Mouse (Mus musculus) midbrain, embryonic 11.5 days (tissue): ENCODE measurements around the gene Got2. TPM values are rescaled to one million over a fixed set of nuclear protein-coding genes. Genes with fewer than 3 reads are reported as not detected.
A peak's percentile ranks its signal among the peaks of the same experiment; 100 is the strongest.
"Not testable (repeated sequence)": the region's sequence is repeated elsewhere in the genome, so short reads cannot be mapped to it uniquely, and the experiment has no call there.

ENCODE experiments used
- ATAC-seq: fragments of 200-750 bp; cut with Nextera tagmentation; 2 replicates; pipeline ENCODE4 v1.8.0; 2017; ENCODE audit warnings: moderate TSS enrichment, moderate library complexity; ENCODE audit not compliant: low FRiP score
- DNase-seq: peaks from one replicate; pipeline ENCODE4 v3.0.0; 2015; ENCODE audit warnings: low spot score; ENCODE audit errors: missing footprints
- H3K27ac ChIP-seq: fragments of 300-500 bp; sonication (generic); 2 replicates; pipeline ENCODE4 v1.5.1; 2014; ENCODE audit warnings: low read depth, low read length
- H3K27me3 ChIP-seq: fragments of 300-500 bp; sonication (generic); 2 replicates; pipeline ENCODE4 v1.6.1; 2014; ENCODE audit warnings: mild to moderate bottlenecking, low read length, moderate library complexity, mixed read lengths; ENCODE audit not compliant: control insufficient read depth, insufficient read depth
- H3K36me3 ChIP-seq: fragments of 300-500 bp; sonication (generic); 2 replicates; pipeline ENCODE4 v1.6.1; 2014; ENCODE audit warnings: mild to moderate bottlenecking, low read length, moderate library complexity, mixed read lengths; ENCODE audit not compliant: control insufficient read depth, insufficient read depth
- H3K4me1 ChIP-seq: fragments of 300-500 bp; sonication (generic); 2 replicates; pipeline ENCODE4 v1.6.1; 2014; ENCODE audit warnings: low read length; ENCODE audit not compliant: control insufficient read depth, insufficient read depth
- H3K4me2 ChIP-seq: fragments of 300-500 bp; sonication (generic); 2 replicates; pipeline ENCODE4 v1.6.1; 2014; ENCODE audit warnings: mild to moderate bottlenecking, moderate library complexity
- H3K4me3 ChIP-seq: fragments of 300-500 bp; sonication (generic); 2 replicates; pipeline ENCODE4 v1.5.1; 2014; ENCODE audit warnings: low read depth, low read length
- H3K9ac ChIP-seq: fragments of 300-500 bp; sonication (generic); 2 replicates; pipeline ENCODE4 v1.6.1; 2014; ENCODE audit warnings: low read length
- H3K9me3 ChIP-seq: fragments of 300-500 bp; sonication (generic); 2 replicates; pipeline ENCODE4 v1.6.1; 2016; ENCODE audit warnings: low read length; ENCODE audit not compliant: control insufficient read depth
- WGBS: fragments of 180-500 bp; shearing (Covaris S2); extraction: QIAGEN DNeasy Blood & Tissue Kit; methylation state at CpG from one replicate; pipeline ENCODE4 v1.1.7; 2014; 5-methylcytosine and 5-hydroxymethylcytosine counted together
- polyA plus RNA-seq: library from polyadenylated mRNA; unstranded; fragments of >200 nt; fragmentation: Nextera tagmentation; extraction: Ambion mirVana; gene quantifications from 2 replicates; pipeline ENCODE4 v1.2.1, GENCODE M21; 2014

The Got2 gene
- polyA plus RNA-seq, 1 experiment from 2014 or later, result 88.6 TPM

DNA sequence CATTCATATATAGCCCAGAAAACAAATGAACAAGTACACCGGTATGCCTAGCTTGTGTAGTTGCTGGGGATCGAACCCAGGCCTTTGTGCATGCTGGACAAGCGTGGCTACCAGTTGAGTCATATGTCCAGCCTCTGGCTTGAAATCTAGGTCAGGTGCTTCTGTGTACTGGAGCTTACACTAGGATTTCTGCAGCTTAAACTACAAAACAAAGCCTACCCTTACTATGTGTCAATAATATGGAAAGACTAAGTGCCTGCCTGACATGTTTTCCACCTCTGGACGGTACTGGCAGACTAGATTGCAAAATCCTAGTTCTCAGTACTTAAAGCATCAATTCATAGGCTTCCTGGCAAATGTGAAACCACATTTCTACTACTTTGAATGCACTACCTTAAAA, 8.5 kb downstream of the Got2 start:
- no peaks in the 10 kb centered on the region for H3K27me3 ChIP-seq
- H3K9me3 ChIP-seq, result no peaks in the 10 kb centered on the region
- no peak overlapping the region for H3K4me3 ChIP-seq
- H3K4me1 ChIP-seq, result peaks cover 4% of the 10 kb centered on the region
- ATAC-seq (no peak), DNase-seq (no peak)
- no peak overlapping the region for H3K9ac ChIP-seq
- H3K4me2 ChIP-seq, result no peak overlapping the region
- no peak overlapping the region for H3K27ac ChIP-seq
- 89% methylated on average over 4 of the region's 4 CpGs for WGBS
- H3K36me3 ChIP-seq, result peaks cover 7% of the 10 kb centered on the region

DNA sequence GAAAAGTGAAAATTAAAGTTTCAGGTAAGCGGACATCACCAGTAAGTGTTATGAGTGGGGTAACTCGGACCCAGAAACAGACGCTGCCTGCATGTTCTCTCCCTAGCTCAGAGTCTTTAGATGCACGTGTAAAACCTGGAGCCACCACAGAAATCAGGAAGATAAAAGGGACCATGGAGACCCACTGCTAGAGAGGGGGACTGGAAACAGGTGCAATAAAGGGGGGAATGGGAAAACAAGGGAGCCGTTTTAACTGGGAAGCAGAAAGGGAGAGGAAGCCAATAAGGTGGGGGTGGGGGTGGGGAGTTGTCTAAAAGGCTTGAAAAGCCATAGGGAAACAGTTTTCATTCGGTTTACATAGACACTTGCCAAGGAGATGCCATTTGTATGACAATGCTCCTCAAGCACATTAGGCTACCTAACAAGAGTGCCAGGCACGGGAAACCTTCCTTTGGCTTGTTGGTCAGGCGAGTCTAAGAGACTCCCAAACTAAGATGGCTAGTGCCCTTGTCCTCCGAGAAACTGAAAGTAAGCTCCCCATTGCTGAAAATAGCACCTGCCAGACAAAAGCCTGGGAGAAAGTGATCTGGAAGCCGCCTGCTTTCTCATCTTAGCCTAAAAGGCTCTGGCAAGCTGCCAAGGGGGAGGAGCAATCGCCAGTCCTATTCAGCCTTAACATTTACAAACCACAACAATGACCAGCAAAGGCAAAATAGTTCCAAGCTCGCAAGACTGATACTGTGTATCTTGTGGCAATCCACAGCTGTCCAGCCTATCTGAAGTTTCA, 10.0 kb downstream of the Got2 start:
- peak overlapping the region; percentile 32 for H3K4me2 ChIP-seq
- no peak overlapping the region for H3K4me3 ChIP-seq
- H3K27me3 ChIP-seq, result no peaks in the 10 kb centered on the region
- peaks cover 4% of the 10 kb centered on the region for H3K4me1 ChIP-seq
- ATAC-seq (peak; percentile 57; the same call in 1 of the 2 replicates), DNase-seq (peak; percentile 89)
- H3K9ac ChIP-seq, result no peak overlapping the region
- no peaks in the 10 kb centered on the region for H3K9me3 ChIP-seq
- WGBS, result 55% methylated on average over 12 of the region's 12 CpGs
- peak overlapping the region; percentile 44 for H3K27ac ChIP-seq
- peaks cover 11% of the 10 kb centered on the region for H3K36me3 ChIP-seq

DNA sequence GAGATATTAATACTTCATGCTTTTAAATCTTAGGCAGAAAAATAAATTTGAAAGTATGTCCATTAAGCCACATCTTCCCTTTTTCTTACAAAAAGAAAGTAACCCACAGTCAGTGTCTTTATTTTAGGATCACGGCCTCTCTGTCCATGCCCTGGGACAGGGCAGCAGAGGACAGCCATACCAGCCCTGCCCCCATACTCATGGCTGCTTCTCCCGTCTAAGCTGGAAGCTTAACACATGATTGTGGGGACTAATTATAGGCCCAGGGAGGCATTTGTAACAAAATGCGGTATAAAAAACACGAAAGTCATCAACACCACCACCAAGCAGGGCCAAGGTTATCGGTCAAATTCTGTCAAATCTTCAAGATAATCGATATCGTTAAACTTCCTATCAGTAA, 13.1 kb downstream of the Got2 start:
- Histone ChIP-seq H3K4me1 (peaks cover 4% of the 10 kb centered on the region), H3K9me3 (no peaks in the 10 kb centered on the region), H3K9ac (no peak overlapping the region), H3K4me3 (no peak overlapping the region), H3K4me2 (no peak overlapping the region), H3K27me3 (no peaks in the 10 kb centered on the region), H3K27ac (no peak overlapping the region), H3K36me3 (peaks cover 16% of the 10 kb centered on the region)
- DNase-seq (no peak), ATAC-seq (no peak)
- 98% methylated on average over 7 of the region's 7 CpGs for WGBS

DNA sequence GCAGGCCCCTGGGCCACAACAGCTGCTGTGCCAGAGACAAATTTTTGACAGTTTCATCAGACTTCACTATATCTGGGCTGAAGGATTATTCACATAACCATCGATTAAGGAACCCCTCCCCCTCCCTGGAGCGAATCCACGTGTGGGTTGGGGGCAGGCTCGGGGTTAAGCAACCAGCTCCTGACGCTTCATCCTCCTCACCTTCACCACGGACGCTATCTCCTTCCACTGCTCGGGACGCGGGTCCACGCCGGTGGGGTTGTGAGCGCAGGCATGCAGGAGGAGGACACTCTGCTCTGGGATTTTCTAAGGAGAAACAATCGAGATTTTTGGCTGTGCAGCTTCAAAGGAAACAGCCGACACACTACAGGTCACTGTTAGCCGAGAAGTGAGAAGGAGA, 16.7 kb downstream of the Got2 start:
- WGBS, result 95% methylated on average over 16 of the region's 16 CpGs
- Histone ChIP-seq H3K36me3 (peaks cover 27% of the 10 kb centered on the region), H3K27ac (no peak overlapping the region), H3K4me3 (no peak overlapping the region), H3K27me3 (no peaks in the 10 kb centered on the region), H3K9me3 (no peaks in the 10 kb centered on the region), H3K9ac (no peak overlapping the region), H3K4me2 (no peak overlapping the region), H3K4me1 (no peaks in the 10 kb centered on the region)
- DNase-seq, result no peak
- no peak for ATAC-seq

DNA sequence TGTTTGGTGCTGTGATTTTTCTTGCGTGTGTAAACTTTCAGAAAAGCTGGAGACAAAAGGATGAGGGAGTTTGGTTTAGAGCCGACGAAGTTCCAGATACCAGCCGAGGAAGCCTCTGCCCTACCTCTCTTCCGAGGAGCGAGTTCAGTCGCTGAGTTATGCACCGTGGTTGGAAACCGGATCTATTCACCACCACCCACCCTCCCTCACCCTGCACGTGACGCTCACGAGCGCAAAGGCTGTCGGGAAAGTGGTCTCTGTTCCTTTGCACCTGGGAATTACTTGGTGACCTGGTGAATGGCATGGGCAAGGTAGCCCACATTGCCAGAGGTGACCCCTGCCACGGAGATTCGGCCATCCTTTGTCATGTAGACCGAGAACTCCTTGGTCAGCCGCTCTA, 23.5 kb downstream of the Got2 start:
- not testable (repeated sequence) for H3K27ac ChIP-seq, H3K9me3 ChIP-seq, ATAC-seq, H3K4me3 ChIP-seq, H3K4me1 ChIP-seq, H3K4me2 ChIP-seq, H3K9ac ChIP-seq, DNase-seq, H3K27me3 ChIP-seq
- peaks cover 15% of the 10 kb centered on the region for H3K36me3 ChIP-seq
- WGBS, result 94% methylated on average over 17 of the region's 18 CpGs

DNA sequence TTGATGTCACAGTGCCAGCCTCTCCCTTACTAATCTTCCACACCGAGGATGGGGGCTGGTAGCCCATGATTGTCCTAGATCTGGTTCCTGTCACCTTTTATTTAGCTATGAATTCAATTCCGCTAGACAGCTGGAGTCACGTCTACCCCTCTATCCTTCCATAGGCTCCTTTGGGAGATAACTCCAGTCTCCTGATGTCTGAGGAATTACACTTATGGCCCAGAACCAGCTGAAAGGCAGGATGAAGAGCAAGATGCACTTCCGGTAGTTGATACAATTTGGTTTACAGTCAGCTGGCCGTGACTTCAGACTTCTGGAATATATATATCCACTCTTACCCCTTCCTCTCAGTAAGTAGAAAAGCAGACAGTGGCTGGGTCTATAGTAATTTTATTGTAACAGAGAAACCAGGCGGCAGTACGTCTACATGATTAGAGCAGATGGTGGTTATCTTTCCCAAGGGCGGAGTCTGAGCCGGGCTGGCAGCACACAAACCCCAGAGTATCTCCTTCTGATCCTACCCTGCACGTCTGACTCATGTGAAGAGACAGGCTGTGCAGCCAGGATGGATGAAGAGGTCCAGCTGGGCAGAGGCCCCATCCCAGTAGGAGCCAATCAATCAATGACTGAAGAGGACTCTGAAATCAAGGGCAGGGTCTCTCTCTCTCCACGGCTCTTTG, 24.4 kb downstream of the Got2 start:
- WGBS, result 91% methylated on average over 10 of the region's 11 CpGs
- H3K27ac ChIP-seq, H3K9me3 ChIP-seq, H3K4me1 ChIP-seq, H3K9ac ChIP-seq, H3K4me3 ChIP-seq, H3K27me3 ChIP-seq, H3K4me2 ChIP-seq, DNase-seq, ATAC-seq: not testable (repeated sequence)
- H3K36me3 ChIP-seq, result peaks cover 15% of the 10 kb centered on the region

DNA sequence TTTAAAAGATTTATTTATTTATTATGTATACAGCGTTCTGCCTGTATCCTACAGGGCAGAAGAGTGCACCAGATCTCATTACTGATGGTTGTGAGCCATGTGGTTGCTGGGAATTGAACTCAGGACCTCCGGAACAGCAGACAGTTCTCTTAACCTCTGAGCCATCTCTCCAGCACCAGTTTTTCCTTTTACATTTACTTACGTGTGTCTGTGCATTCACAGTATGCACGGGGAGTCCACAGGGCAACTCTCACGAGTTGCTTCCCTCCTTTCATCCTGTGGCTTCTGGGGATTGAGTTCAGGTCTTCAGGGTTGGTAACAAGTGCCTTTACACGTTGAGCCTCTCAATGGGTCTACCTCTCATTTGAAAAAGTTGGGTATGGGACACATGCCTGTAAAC, 34.2 kb downstream of the Got2 start:
- no peaks in the 10 kb centered on the region for H3K27me3 ChIP-seq
- H3K9me3 ChIP-seq, result no peaks in the 10 kb centered on the region
- no peak overlapping the region for H3K4me3 ChIP-seq
- no peak overlapping the region for H3K27ac ChIP-seq
- no peak overlapping the region for H3K4me2 ChIP-seq
- peaks cover 8% of the 10 kb centered on the region for H3K4me1 ChIP-seq
- H3K9ac ChIP-seq, result no peak overlapping the region
- ATAC-seq (no peak), DNase-seq (no peak)
- H3K36me3 ChIP-seq, result no peaks in the 10 kb centered on the region
- 87% methylated on average over 6 of the region's 6 CpGs for WGBS

DNA sequence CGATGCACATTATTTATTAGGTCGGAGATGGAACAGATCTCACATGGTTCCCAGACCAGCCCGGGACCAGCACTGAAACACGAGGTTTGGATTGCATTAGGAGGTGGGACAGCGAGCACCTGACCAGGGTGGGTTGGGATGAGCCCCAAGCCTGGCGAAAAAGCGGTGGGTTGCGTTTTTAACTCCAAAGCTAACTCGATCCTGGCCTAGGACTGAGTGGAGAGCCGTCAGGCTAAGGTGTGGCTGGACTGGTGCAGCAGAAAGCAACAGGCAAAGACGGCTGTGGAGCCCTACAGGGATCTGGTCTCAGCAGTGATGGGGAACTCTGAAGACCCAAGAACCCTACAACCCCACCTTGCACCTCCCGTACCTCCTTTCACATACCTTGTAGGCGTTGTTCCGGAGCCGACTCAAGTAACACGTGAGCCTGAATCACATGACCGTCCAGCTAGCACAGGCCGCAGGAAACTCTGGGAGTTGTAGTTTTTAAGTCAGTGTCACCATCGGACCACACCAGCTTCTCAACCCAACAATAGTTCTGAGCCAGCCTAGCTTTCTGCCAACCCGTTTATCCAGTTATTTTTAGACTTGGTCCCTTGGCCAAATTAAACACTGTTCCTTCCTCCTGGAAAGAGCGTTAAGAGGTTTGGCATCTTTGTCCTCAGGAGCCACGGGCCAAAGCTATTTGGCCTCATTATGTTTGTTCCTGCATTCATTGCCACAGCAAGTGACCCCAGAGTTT, 35.1 kb downstream of the Got2 start, which contains the start of gene Slc38a7:
Slc38a7 (minus strand) TSS at position 438 of the 742 bp plus-strand sequence.
- Histone ChIP-seq H3K4me1 (peaks cover 8% of the 10 kb centered on the region), H3K4me2 (peak within 1 kb of the TSS; percentile 84), H3K4me3 (peak within 1 kb of the TSS; percentile 69), H3K27me3 (no peaks in the 10 kb centered on the region), H3K9me3 (no peaks in the 10 kb centered on the region), H3K36me3 (no peaks in the 10 kb centered on the region), H3K27ac (no peak within 1 kb of the TSS), H3K9ac (peak within 1 kb of the TSS; percentile 74)
- DNase-seq, result peak; percentile 94
- WGBS, result 18% methylated on average over 22 of the region's 22 CpGs
- peak; percentile 96 for ATAC-seq
